Mouse (Mus musculus) 3134 (cell line): ENCODE results near the gene Gm11985.
A peak's percentile ranks its signal among the peaks of the same experiment; 100 is the strongest.
"Not testable (repeated sequence)": the region's sequence is repeated elsewhere in the genome, so short reads cannot be mapped to it uniquely, and the experiment has no call there.

Experiments
- DNase-seq: peaks from one replicate; pipeline ENCODE4 v3.0.0-alpha.2; 2011; ENCODE audit warnings: low spot score; ENCODE audit not compliant: insufficient read length; ENCODE audit errors: extremely low read depth

The Gm11985 gene

DNA sequence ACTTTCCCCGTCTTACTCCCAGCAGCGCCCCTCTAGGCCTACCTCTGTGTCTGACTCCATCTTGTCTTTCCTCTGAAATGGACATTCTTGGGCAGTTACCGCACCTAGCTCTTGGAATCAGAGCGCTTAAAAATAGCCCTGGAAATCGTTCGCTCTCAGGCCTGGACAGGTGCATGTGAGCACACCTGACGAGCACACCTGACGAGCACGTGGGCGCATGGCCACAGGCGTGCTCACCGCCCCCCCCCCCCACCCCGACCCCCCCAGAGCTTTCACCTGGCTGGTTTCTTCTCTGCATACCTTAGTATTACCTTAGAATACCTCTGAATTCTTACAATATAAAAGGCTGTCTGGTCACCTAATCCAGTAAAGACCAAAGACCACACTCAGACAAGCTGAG is at the start of gene Gm11985:
Gene Gm11985 (minus strand): TSS at position 101 of the 400 bp plus-strand sequence.
- no peak for DNase-seq

- DNase-seq = peak; percentile 73
Observed at GRCm38 (mm10) chr11:7237712-7238111, 49.3 kb upstream of the Gm11985 start.

DNA sequence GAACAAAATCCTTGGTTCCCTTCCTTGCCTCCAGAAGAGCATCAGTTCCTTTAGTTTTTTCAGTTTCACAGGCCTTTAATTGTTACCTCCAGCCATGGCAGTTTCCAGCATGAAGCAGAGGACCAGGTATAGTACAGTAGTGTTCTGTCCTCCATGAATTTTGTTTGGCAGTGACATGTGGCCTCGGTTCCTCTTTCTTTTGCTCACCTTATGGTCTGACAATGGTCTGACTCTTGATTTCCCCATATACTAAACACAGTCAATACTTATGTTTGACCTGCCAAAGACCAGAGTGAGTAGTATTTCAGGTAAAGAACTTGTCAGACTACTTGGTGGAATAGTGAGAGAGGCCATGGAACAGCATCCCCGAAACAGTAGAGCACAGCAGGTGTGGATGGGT is 48.4 kb upstream of the Gm11985 start:
- DNase-seq = no peak

- DNase-seq = no peak
Observed at GRCm38 (mm10) chr11:7234981-7235609, 46.7 kb upstream of the Gm11985 start.

GRCm38 (mm10) chr11:7234436-7234835 is 46.1 kb upstream of the Gm11985 start:
- DNase-seq = no peak

GRCm38 (mm10) chr11:7233333-7233732 is 45.0 kb upstream of the Gm11985 start:
- no peak for DNase-seq

- no peak for DNase-seq
Observed at GRCm38 (mm10) chr11:7231958-7232357, 43.6 kb upstream of the Gm11985 start.

DNA sequence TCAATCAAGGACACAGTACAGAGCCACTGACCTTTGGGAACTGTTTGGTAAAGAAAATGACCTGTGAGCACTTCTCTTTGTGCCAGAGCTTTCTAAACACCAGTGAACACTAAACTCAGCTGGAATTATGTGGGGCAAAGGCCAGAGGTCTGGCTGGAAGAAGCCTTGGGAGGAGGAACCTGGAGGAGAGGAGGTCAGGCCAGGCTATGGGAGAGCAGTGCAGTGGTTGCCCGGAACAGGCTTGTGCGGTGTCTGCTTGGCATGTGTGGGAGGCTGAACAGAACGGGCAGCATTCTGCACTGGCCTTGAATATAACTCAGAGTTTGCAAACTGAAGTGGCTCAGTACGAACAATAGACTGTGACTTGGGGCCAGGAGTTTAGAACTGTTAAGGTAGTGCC is 41.6 kb upstream of the Gm11985 start:
- DNase-seq = no peak

- no peak for DNase-seq
Observed at GRCm38 (mm10) chr11:7228107-7228506, 39.7 kb upstream of the Gm11985 start.

GRCm38 (mm10) chr11:7226810-7227550 is 38.6 kb upstream of the Gm11985 start:
- no peak for DNase-seq

DNA sequence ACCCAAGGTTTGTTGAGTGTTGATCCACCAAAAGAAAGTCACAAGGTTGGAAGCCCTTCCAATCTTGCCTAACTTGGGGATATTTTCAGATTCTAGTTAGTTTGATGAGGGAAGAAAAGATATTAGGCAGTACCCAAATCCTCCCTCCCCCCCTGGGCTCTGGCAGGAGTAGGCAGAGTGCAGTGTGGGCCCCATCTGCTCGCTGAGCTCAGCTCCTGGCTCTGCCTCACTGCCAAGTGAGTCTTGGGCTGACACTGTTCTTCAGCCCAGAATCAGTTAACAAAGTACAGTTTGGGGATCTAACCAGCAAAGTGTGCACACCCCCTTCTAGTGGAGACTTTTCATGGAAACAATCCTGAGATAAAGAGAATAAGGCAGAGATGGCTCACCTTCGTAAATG is 37.8 kb upstream of the Gm11985 start:
- no peak for DNase-seq

GRCm38 (mm10) chr11:7221826-7222225 is 33.5 kb upstream of the Gm11985 start:
- not testable (repeated sequence) for DNase-seq

DNA sequence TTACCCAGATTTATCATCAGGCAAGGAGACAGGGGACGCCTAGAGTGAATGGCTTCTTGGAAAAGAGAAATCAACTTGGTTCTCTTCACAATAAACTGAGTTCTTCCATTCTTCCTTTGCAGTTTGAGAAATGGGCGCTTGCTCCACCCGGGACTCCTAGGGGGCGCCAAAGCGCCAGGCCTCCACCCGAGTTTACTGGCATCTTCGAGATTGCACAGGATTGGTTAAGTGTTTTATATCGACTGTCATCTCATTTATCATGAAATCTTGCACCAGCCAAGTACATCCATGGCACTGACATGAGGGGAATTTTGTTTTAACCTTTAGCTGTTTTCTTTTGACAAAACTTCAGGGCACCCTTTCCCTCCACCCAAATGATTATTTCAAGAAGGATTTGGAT is 27.3 kb upstream of the Gm11985 start:
- peak; percentile 52 for DNase-seq

DNA sequence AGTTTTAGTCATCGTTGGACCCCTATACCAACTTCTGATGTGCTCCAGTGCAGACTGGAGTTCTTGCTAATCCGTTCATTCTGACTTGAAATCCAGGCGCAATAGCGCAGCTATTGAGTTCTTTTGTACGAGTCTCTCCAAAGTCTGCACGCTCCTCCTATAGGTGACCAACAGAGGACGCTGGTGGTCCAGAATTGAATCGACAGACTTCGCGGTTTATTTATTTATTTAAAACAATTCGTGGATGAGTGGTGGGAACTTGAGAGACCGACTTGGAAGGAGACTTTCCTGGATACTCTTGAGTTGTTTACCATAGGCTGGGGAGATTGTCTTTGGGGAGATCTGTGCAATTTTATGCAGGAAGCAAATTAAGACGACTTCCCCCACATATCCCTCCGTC is 26.4 kb upstream of the Gm11985 start:
- DNase-seq = no peak

DNA sequence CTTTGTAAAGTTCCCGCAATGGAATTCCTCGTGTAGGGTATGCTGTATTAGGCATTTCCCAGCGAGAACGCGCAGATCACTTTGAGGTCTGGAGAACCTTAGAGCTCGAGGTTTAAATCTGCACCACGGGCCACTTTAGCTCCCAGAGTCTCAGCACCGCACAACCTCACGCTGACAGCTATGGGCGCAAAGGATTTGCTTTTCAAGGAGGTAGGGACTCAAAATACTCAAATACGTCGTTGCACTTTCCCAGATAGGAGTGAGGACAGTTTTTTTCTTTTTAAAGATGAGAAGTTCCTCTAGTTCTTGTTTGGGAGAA is 25.9 kb upstream of the Gm11985 start:
- DNase-seq = no peak

DNA sequence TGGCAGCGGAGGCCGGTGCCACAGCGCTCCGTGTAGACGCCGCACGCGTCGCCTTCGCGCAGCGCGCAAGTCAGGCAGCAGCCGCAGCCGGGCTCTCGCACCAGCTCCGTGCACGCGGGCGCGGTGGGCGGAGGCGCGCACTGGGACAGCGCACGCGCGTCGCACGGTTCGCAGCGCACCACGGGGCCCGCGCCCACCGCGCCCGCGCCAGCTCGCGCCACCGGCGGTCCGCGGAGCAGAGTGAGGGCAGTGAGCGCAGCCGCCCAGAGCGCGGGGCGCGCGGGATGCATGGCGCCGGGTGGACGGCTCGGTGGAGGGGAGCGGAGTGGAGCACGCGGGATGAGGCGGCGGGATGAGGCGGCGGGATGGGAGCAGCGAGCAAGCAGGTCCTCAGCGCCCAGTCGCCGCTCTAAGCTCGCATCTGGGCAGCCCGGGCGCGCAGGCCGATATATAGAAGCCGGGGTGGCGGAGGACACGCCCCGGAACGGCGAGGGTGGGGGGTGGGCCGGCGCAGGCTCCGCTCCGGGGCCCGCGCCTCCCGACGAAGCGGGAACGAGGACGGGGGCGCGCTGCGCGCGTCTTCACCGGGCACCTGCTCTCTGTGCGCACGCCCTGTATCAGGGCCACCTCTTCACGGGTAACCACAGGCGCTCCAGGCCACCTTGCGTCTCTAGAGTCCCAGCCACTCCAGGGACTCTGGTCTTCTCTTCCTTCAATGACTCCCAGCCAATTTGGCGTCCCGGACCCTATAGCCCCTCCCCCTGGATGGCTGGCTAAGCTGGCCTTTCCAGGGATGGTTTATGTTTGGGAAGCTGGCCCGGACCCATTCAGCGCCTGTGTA is 25.4 kb upstream of the Gm11985 start, which contains the start of gene Igfbp3:
Gene Igfbp3 (minus strand): TSS at position 423 of the 841 bp plus-strand sequence.
- no peak for DNase-seq

- DNase-seq = no peak
Observed at GRCm38 (mm10) chr11:7213161-7213500, 24.8 kb upstream of the Gm11985 start.

GRCm38 (mm10) chr11:7212126-7212798 is 23.9 kb upstream of the Gm11985 start:
- no peak for DNase-seq

- peak; percentile 27 for DNase-seq
Observed at GRCm38 (mm10) chr11:7211211-7211610, 22.8 kb upstream of the Gm11985 start.

- peak; percentile 63 for DNase-seq
Observed at GRCm38 (mm10) chr11:7210343-7210742, 22.0 kb upstream of the Gm11985 start.

- DNase-seq = no peak
Observed at GRCm38 (mm10) chr11:7203846-7204245, 15.5 kb upstream of the Gm11985 start.
